Mouse (Mus musculus): ENCODE measurements around the gene Hs3st6. TPM values are rescaled to one million over a fixed set of nuclear protein-coding genes. Genes with fewer than 3 reads are reported as not detected.
A peak's percentile ranks its signal among the peaks of the same experiment; 100 is the strongest.

Gene Hs3st6
- polyA plus RNA-seq, 1 experiment: 0.29 TPM

- H3K27ac ChIP-seq (ENCODE audit: insufficient read depth, low read length): no peak within 1 kb of the TSS
- no peak within 1 kb of the TSS for H3K4me3 ChIP-seq (ENCODE audit: insufficient read depth, low read length)
- TF ChIP-seq CTCF (IDR thresholded peaks at IDR 0.05; ENCODE audit: extremely low read depth, insufficient read depth, low read length): no peak
- no peak for TF ChIP-seq POLR2A (IDR thresholded peaks at IDR 0.05; ENCODE audit: extremely low read depth, insufficient read depth, low read length)
- peaks cover 3% of the 10 kb centered on the region; the same call in 1 of the 2 replicates for H3K4me1 ChIP-seq (ENCODE audit: control insufficient read depth, insufficient read depth, low read length)
Observed at GRCm38 (mm10) chr17:24727618-24728017, 25.2 kb upstream of the Hs3st6 start, which contains the start of gene Rpl3l. Rpl3l (plus strand) TSS chr17:24727820.

- TF ChIP-seq POLR2A (IDR thresholded peaks at IDR 0.05; ENCODE audit: extremely low read depth, insufficient read depth, low read length) (no peak), CTCF (IDR thresholded peaks at IDR 0.05; ENCODE audit: extremely low read depth, insufficient read depth, low read length) (no peak)
- Histone ChIP-seq H3K4me1 (ENCODE audit: control insufficient read depth, insufficient read depth, low read length) (peaks cover 2% of the 10 kb centered on the region; the same call in 1 of the 2 replicates), H3K4me3 (ENCODE audit: insufficient read depth, low read length) (no peak overlapping the region), H3K27ac (ENCODE audit: insufficient read depth, low read length) (no peak overlapping the region)
Observed at GRCm38 (mm10) chr17:24728184-24728583, 24.6 kb upstream of the Hs3st6 start.

DNA sequence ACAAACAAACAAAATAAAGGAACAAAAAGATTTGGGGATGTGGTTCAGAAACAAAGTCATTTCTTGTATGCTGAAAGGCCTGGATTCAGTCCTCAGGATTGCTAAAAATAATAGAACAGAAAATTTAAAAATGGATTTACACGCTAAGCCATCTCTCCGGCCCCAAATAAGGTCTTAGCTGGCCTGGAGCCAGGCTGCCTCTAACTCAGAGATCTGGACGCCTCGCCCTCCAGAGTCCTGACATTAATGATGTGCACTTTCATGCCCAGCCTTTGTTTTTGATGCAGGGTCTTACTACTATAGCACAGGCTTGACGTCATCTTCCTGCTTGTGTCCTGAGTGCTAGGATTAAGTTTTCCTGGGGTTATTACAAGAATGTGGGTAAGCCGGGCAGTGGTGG is 23.7 kb upstream of the Hs3st6 start:
- H3K4me1 ChIP-seq (ENCODE audit: control insufficient read depth, insufficient read depth, low read length): no peaks in the 10 kb centered on the region
- H3K27ac ChIP-seq (ENCODE audit: insufficient read depth, low read length): no peak overlapping the region
- H3K4me3 ChIP-seq (ENCODE audit: insufficient read depth, low read length): no peak overlapping the region
- TF ChIP-seq CTCF (IDR thresholded peaks at IDR 0.05; ENCODE audit: extremely low read depth, insufficient read depth, low read length) (no peak), POLR2A (IDR thresholded peaks at IDR 0.05; ENCODE audit: extremely low read depth, insufficient read depth, low read length) (no peak)

DNA sequence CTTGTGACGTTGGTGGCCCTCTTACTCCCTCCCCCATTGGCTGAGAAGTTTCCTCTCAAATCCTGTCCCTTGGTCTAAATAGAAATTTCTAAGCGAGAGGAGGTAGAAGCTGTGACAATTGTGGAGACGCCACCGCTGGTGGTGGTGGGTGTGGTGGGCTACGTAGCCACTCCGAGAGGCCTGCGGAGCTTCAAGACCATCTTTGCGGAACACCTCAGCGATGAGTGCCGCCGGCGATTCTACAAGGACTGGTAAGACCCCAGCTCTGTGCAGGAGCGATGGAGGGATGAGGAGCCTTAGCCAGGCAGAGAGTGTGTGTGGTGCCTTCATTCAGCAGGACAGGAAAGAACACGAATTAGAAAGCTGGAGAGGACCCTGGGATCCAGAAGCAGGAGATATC is 22.0 kb upstream of the Hs3st6 start:
- Histone ChIP-seq H3K4me3 (ENCODE audit: insufficient read depth, low read length) (no peak overlapping the region), H3K27ac (ENCODE audit: insufficient read depth, low read length) (no peak overlapping the region)
- TF ChIP-seq CTCF (IDR thresholded peaks at IDR 0.05; ENCODE audit: extremely low read depth, insufficient read depth, low read length) (no peak), POLR2A (IDR thresholded peaks at IDR 0.05; ENCODE audit: extremely low read depth, insufficient read depth, low read length) (no peak)

GRCm38 (mm10) chr17:24732233-24732935 is 20.4 kb upstream of the Hs3st6 start:
- H3K27ac ChIP-seq (ENCODE audit: insufficient read depth, low read length): no peak overlapping the region
- peaks cover 3% of the 10 kb centered on the region; the same call in 1 of the 2 replicates for H3K4me1 ChIP-seq (ENCODE audit: control insufficient read depth, insufficient read depth, low read length)
- no peak overlapping the region for H3K4me3 ChIP-seq (ENCODE audit: insufficient read depth, low read length)
- TF ChIP-seq POLR2A (IDR thresholded peaks at IDR 0.05; ENCODE audit: extremely low read depth, insufficient read depth, low read length) (no peak), CTCF (IDR thresholded peaks at IDR 0.05; ENCODE audit: extremely low read depth, insufficient read depth, low read length) (no peak)

More for the DNA sequence above, 22.0 kb upstream of the Hs3st6 start:
- no peaks in the 10 kb centered on the region for H3K4me1 ChIP-seq (ENCODE audit: control insufficient read depth, insufficient read depth, low read length)

GRCm38 (mm10) chr17:24733434-24734050 is 19.2 kb upstream of the Hs3st6 start:
- no peak overlapping the region for H3K27ac ChIP-seq (ENCODE audit: insufficient read depth, low read length)
- no peak for TF ChIP-seq CTCF (IDR thresholded peaks at IDR 0.05; ENCODE audit: extremely low read depth, insufficient read depth, low read length)
- TF ChIP-seq POLR2A (IDR thresholded peaks at IDR 0.05; ENCODE audit: extremely low read depth, insufficient read depth, low read length): no peak
- no peak overlapping the region for H3K4me3 ChIP-seq (ENCODE audit: insufficient read depth, low read length)
- H3K4me1 ChIP-seq (ENCODE audit: control insufficient read depth, insufficient read depth, low read length): peaks cover 3% of the 10 kb centered on the region; the same call in 1 of the 2 replicates

DNA sequence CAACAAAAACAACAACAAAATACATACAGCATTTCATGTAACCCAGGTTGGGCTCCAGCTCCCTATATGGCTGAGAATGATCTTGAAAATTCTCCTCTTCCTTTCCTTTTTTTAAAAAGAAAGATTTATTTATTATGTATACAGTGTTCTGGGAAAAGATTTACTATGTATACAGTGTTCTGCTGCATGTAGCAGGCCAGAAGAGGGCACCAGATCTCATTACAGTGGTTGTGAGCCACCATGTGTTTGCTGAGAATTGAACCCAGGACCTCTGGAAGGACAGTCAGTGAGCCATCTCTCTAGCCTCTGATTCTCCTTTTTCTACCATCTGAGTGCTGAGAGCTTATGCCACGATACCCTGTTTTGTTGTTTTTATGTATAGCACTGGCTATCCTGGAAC is 18.3 kb upstream of the Hs3st6 start:
- H3K4me1 ChIP-seq (ENCODE audit: control insufficient read depth, insufficient read depth, low read length): peaks cover 3% of the 10 kb centered on the region; the same call in 1 of the 2 replicates
- TF ChIP-seq POLR2A (IDR thresholded peaks at IDR 0.05; ENCODE audit: extremely low read depth, insufficient read depth, low read length): no peak
- no peak for TF ChIP-seq CTCF (IDR thresholded peaks at IDR 0.05; ENCODE audit: extremely low read depth, insufficient read depth, low read length)
- H3K4me3 ChIP-seq (ENCODE audit: insufficient read depth, low read length): no peak overlapping the region
- no peak overlapping the region for H3K27ac ChIP-seq (ENCODE audit: insufficient read depth, low read length)

DNA sequence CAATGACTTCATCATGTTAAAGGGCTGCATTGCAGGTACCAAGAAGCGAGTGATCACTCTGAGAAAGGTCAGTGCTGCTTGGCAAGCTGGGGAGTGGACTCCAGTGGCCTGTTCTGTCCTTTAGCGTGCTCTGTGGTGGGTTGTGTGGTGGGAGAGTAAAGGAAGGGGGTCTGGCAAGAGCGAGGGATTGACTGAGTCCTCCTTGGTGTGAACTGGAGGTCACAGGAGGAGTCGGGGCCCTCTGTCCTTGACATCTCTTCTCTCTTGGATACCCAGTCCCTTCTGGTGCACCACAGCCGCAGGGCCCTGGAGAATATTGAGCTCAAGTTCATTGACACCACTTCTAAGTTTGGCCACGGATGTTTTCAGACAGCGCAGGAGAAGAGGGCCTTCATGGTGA is 17.3 kb upstream of the Hs3st6 start:
- peaks cover 3% of the 10 kb centered on the region; the same call in 1 of the 2 replicates for H3K4me1 ChIP-seq (ENCODE audit: control insufficient read depth, insufficient read depth, low read length)
- H3K27ac ChIP-seq (ENCODE audit: insufficient read depth, low read length): no peak overlapping the region
- H3K4me3 ChIP-seq (ENCODE audit: insufficient read depth, low read length): no peak overlapping the region
- no peak for TF ChIP-seq CTCF (IDR thresholded peaks at IDR 0.05; ENCODE audit: extremely low read depth, insufficient read depth, low read length)
- no peak for TF ChIP-seq POLR2A (IDR thresholded peaks at IDR 0.05; ENCODE audit: extremely low read depth, insufficient read depth, low read length)

- TF ChIP-seq POLR2A (IDR thresholded peaks at IDR 0.05; ENCODE audit: extremely low read depth, insufficient read depth, low read length) (peak; percentile 83; the same call in 1 of the 2 replicates), CTCF (IDR thresholded peaks at IDR 0.05; ENCODE audit: extremely low read depth, insufficient read depth, low read length) (no peak)
- Histone ChIP-seq H3K4me3 (ENCODE audit: insufficient read depth, low read length) (peak within 1 kb of the TSS; percentile 56), H3K27ac (ENCODE audit: insufficient read depth, low read length) (peak within 1 kb of the TSS; percentile 42; the same call in 1 of the 2 replicates), H3K4me1 (ENCODE audit: control insufficient read depth, insufficient read depth, low read length) (peaks cover 3% of the 10 kb centered on the region; the same call in 1 of the 2 replicates)
Observed at GRCm38 (mm10) chr17:24736330-24737051, 16.3 kb upstream of the Hs3st6 start, which contains the start of gene Msrb1. Msrb1 (plus strand) TSS chr17:24736642.
